Mouse (Mus musculus) midbrain, embryonic 14.5 days (tissue): ENCODE results near the gene Pde2a. TPM values are rescaled to one million over a fixed set of nuclear protein-coding genes. Genes with fewer than 3 reads are reported as not detected.

Experiments used
- ATAC-seq: fragments of 200-750 bp; cut with Nextera tagmentation; 2 replicates; pipeline ENCODE4 v1.8.0; 2017; ENCODE audit warnings: moderate number of reproducible peaks, moderate library complexity; ENCODE audit not compliant: low FRiP score, low TSS enrichment
- DNase-seq: peaks from one replicate; pipeline ENCODE4 v3.0.0-alpha.2; 2015
- H3K27ac ChIP-seq: fragments of 300-500 bp; sonication (generic); replicated peaks from 2 replicates; pipeline ENCODE4 v1.5.1; 2014; ENCODE audit warnings: mild to moderate bottlenecking, low read depth, low read length, moderate library complexity
- H3K27me3 ChIP-seq: fragments of 300-500 bp; sonication (generic); 2 replicates; pipeline ENCODE4 v1.6.1; 2014; ENCODE audit warnings: low read length, control low read depth, mixed read lengths; ENCODE audit not compliant: control insufficient read depth, insufficient read depth
- H3K36me3 ChIP-seq: fragments of 300-500 bp; sonication (generic); 2 replicates; pipeline ENCODE4 v1.6.1; 2014; ENCODE audit warnings: low read length, control low read depth; ENCODE audit not compliant: control insufficient read depth, insufficient read depth
- H3K4me1 ChIP-seq: fragments of 300-500 bp; sonication (generic); 2 replicates; pipeline ENCODE4 v1.6.1; 2014; ENCODE audit warnings: mild to moderate bottlenecking, antibody characterized with exemption, low read length, control low read depth; ENCODE audit not compliant: control insufficient read depth, insufficient read depth
- H3K4me2 ChIP-seq: fragments of 300-500 bp; sonication (generic); 2 replicates; pipeline ENCODE4 v1.6.1; 2014; ENCODE audit warnings: mild to moderate bottlenecking, low read length, moderate library complexity
- H3K4me3 ChIP-seq: fragments of 300-500 bp; sonication (generic); replicated peaks from 2 replicates; pipeline ENCODE4 v1.5.1; 2014; ENCODE audit warnings: low read depth, low read length
- H3K9ac ChIP-seq: fragments of 300-500 bp; sonication (generic); replicated peaks from 2 replicates; pipeline ENCODE4 v1.6.1; 2014; ENCODE audit warnings: mild to moderate bottlenecking, low read length, moderate library complexity
- H3K9me3 ChIP-seq: fragments of 300-500 bp; sonication (generic); 2 replicates; pipeline ENCODE4 v1.6.1; 2016; ENCODE audit warnings: low read length, control low read depth, mixed read lengths; ENCODE audit not compliant: control insufficient read depth
- WGBS: fragments of 180-500 bp; shearing (Covaris S2); extraction: QIAGEN DNeasy Blood & Tissue Kit; methylation state at CpG from one replicate; pipeline ENCODE4 v1.1.7; 2014; 5-methylcytosine and 5-hydroxymethylcytosine counted together
- polyA plus RNA-seq: library from polyadenylated mRNA; unstranded; fragments of >200 nt; fragmentation: Nextera tagmentation; extraction: Ambion mirVana; gene quantifications from 2 replicates; pipeline ENCODE4 v1.2.1, GENCODE M21; 2014

The Pde2a gene
- polyA plus RNA-seq = 23.0 and 25.7 TPM in 2 replicates

DNA sequence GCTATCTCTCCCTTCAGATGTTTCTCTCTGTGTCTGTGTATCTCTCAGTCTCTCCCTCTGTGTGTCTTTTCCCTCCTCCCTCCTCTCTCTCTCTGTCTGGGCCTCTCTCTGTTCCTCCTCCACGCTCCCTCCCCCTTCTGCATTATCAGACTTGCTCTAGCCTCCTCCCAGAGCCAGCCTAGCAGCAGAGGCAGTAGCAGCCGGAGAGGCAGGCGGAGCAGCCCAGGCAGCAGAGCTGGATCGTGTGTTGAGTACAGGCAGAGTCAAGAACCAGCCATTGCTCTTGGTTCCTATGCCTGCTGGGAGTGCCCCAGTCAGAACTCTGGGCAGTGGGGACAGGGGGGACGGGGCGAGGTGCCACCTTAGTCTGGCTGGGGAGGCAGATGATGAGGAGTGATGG, at the start of gene Pde2a:
Gene Pde2a (plus strand): TSS at position 163 of the 400 bp plus-strand sequence.
- no peaks in the 10 kb centered on the region for H3K36me3 ChIP-seq
- H3K9ac ChIP-seq = peak within 1 kb of the TSS; percentile 59
- 5% methylated on average over 6 of the region's 6 CpGs for WGBS
- H3K27me3 ChIP-seq = peaks cover 12% of the 10 kb centered on the region; the same call in 1 of the 2 replicates
- H3K4me2 ChIP-seq = peak within 1 kb of the TSS; percentile 55
- H3K4me1 ChIP-seq = peaks cover 18% of the 10 kb centered on the region
- peak within 1 kb of the TSS; percentile 30 for H3K4me3 ChIP-seq
- DNase-seq (peak; percentile 80), ATAC-seq (peak; percentile 77)
- H3K27ac ChIP-seq = peak within 1 kb of the TSS; percentile 46; the same call in 1 of the 2 replicates
- no peaks in the 10 kb centered on the region for H3K9me3 ChIP-seq

- ATAC-seq (peak; percentile 34; the same call in 1 of the 2 replicates), DNase-seq (no peak)
- Histone ChIP-seq H3K4me1 (no peaks in the 10 kb centered on the region), H3K9ac (no peak overlapping the region), H3K27me3 (no peaks in the 10 kb centered on the region), H3K4me3 (no peak overlapping the region), H3K9me3 (no peaks in the 10 kb centered on the region), H3K4me2 (no peak overlapping the region), H3K36me3 (no peaks in the 10 kb centered on the region), H3K27ac (no peak overlapping the region)
- 91% methylated on average over 26 of the region's 26 CpGs for WGBS
Observed at GRCm38 (mm10) chr7:101373082-101373481, 48.4 kb upstream of the Pde2a start.

- Histone ChIP-seq H3K4me1 (no peaks in the 10 kb centered on the region), H3K27me3 (no peaks in the 10 kb centered on the region), H3K9ac (no peak overlapping the region), H3K27ac (no peak overlapping the region), H3K9me3 (no peaks in the 10 kb centered on the region), H3K4me2 (no peak overlapping the region), H3K4me3 (no peak overlapping the region), H3K36me3 (no peaks in the 10 kb centered on the region)
- ATAC-seq (no peak; the same call in 1 of the 2 replicates), DNase-seq (peak; percentile 87)
Observed at GRCm38 (mm10) chr7:101374155-101374554, 47.3 kb upstream of the Pde2a start.

DNA sequence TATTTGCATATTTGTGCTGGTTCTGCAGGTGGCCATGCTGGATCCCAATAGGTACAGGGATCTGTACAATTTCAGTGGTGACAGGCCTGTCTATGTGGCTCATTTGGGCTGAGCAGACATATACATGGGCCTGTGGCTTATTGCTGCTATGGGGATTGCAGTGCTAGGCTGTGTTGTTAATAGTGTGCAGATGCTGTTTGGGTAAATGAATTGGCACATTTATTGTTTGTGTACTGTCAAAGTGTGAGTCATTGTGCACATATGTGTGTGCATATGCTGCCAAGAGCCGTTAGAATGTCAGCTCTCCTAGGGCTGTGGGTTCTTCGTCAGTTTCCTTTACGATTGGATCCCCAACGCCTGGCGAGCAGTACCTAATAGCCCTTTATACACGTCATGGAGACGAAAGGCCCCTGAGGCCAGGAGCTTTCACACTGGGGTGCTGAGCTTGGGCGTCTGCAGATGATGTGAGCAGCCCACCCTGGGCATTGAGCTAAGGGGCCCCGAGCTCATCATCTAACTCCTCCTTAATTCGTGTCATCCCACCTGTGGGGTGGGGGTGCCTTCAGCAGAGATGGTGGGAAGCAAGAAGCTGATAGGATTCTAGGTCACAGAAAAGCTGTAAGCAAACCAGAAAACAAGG, 44.7 kb upstream of the Pde2a start:
- H3K9me3 ChIP-seq = no peaks in the 10 kb centered on the region
- no peak for ATAC-seq
- no peak overlapping the region for H3K4me3 ChIP-seq
- no peak for DNase-seq
- no peaks in the 10 kb centered on the region for H3K27me3 ChIP-seq
- H3K27ac ChIP-seq = no peak overlapping the region
- no peak overlapping the region for H3K4me2 ChIP-seq
- WGBS = 72% methylated on average over 10 of the region's 10 CpGs
- H3K36me3 ChIP-seq = no peaks in the 10 kb centered on the region
- no peaks in the 10 kb centered on the region for H3K4me1 ChIP-seq
- H3K9ac ChIP-seq = no peak overlapping the region

GRCm38 (mm10) chr7:101377741-101378262, 43.7 kb upstream of the Pde2a start:
- WGBS = 31% methylated on average over 7 of the region's 7 CpGs
- no peak overlapping the region for H3K4me3 ChIP-seq
- H3K9ac ChIP-seq = no peak overlapping the region
- H3K27me3 ChIP-seq = no peaks in the 10 kb centered on the region
- H3K27ac ChIP-seq = no peak overlapping the region
- no peak for ATAC-seq
- no peaks in the 10 kb centered on the region for H3K4me1 ChIP-seq
- no peaks in the 10 kb centered on the region for H3K9me3 ChIP-seq
- H3K36me3 ChIP-seq = no peaks in the 10 kb centered on the region
- DNase-seq = peak; percentile 47
- H3K4me2 ChIP-seq = no peak overlapping the region; the same call in 1 of the 2 replicates

DNA sequence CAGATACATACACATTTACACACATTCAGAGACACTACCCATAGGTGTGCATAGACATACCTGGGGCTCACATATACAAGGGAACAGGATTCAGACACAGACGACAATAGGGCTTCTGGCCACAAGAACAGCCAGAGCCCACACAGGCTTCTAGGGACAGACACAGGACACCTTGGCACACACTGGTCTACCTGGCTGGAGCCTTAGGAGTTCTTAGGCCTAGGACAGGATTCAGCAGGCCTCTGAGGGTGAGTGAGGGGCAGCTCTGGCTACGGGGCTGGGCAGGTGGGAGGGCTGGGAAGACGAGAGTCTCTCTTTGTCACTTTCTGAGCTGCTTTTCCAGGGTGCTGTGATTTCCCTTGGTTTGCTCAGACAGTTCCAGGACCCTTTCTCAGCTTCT, 43.2 kb upstream of the Pde2a start:
- H3K36me3 ChIP-seq = no peaks in the 10 kb centered on the region
- no peak overlapping the region for H3K4me3 ChIP-seq
- ATAC-seq (no peak), DNase-seq (no peak)
- no peak overlapping the region for H3K27ac ChIP-seq
- no peak overlapping the region for H3K9ac ChIP-seq
- no peaks in the 10 kb centered on the region for H3K9me3 ChIP-seq
- no peaks in the 10 kb centered on the region for H3K27me3 ChIP-seq
- 53% methylated on average over 3 of the region's 3 CpGs for WGBS
- H3K4me2 ChIP-seq = no peak overlapping the region; the same call in 1 of the 2 replicates
- no peaks in the 10 kb centered on the region for H3K4me1 ChIP-seq

DNA sequence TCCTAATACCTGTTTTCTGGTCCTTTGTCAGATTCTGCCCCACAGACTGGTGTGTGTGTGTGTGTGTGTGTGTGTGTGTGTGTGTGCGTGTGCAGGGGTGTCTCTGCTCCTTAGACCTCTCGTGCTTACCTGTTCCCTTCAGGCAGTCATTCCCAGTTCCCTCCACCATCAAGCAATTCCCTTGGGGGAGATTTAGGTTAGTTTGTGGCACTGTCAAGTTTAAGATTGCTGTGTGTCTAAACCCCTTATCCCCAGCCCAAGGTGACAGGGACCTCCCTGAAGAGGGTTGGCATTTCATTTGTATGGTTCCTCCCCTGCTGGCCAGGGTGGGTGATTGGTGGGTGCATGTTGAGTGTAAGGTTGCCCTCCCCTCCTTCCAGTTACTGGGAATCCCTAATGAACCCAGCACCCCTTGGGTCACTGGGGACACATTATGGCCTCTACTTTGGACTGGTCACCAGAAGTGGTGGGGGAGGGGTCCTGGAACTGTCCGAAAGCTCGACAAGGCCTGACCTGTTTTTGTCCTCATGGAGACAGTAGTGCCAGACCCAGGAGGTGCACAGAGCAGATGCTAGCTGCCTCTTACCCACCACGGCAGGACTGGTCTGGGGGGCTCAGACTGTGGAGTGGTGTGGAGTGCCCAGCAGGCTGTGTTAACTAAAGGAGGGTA, 42.6 kb upstream of the Pde2a start:
- H3K27me3 ChIP-seq = no peaks in the 10 kb centered on the region
- no peak for ATAC-seq
- no peak overlapping the region for H3K9ac ChIP-seq
- no peak overlapping the region for H3K4me3 ChIP-seq
- H3K27ac ChIP-seq = no peak overlapping the region
- no peaks in the 10 kb centered on the region for H3K9me3 ChIP-seq
- no peak overlapping the region for H3K4me2 ChIP-seq
- DNase-seq = no peak
- no peaks in the 10 kb centered on the region for H3K36me3 ChIP-seq
- no peaks in the 10 kb centered on the region for H3K4me1 ChIP-seq
- WGBS = 65% methylated on average over 5 of the region's 5 CpGs

GRCm38 (mm10) chr7:101379732-101380131, 41.8 kb upstream of the Pde2a start:
- no peak for DNase-seq
- Histone ChIP-seq H3K9me3 (no peaks in the 10 kb centered on the region), H3K36me3 (no peaks in the 10 kb centered on the region), H3K27me3 (no peaks in the 10 kb centered on the region), H3K27ac (no peak overlapping the region), H3K9ac (no peak overlapping the region), H3K4me2 (no peak overlapping the region), H3K4me3 (no peak overlapping the region), H3K4me1 (no peaks in the 10 kb centered on the region)
- WGBS = 88% methylated on average over 2 of the region's 2 CpGs
- no peak for ATAC-seq

- DNase-seq (no peak), ATAC-seq (no peak)
- Histone ChIP-seq H3K4me2 (no peak overlapping the region), H3K36me3 (no peaks in the 10 kb centered on the region), H3K27me3 (no peaks in the 10 kb centered on the region), H3K9me3 (no peaks in the 10 kb centered on the region), H3K4me3 (no peak overlapping the region), H3K9ac (no peak overlapping the region), H3K4me1 (no peaks in the 10 kb centered on the region), H3K27ac (no peak overlapping the region)
- 79% methylated on average over 6 of the region's 6 CpGs for WGBS
Observed at GRCm38 (mm10) chr7:101381512-101381911, 40.0 kb upstream of the Pde2a start.
